In the genomic region with DNA sequence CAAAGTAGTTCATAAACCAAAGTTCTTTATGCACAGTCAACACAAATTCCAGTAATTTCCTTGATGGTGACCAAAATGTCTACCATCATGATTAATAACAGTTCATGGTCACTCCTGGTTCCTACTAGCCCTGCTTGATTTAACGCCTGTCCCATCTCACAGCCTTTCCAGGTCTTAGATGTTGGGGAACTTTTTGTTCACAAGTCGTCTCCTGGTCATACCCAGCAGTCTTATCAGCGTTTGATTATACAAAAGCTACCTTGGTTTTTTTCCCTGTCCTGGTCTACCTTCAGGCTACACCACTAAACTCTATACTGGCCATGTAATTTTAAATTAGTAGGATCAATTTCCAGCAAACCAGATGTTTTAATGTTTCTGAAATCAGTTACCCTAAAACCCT, we compare ENCODE assay signal across 8 mouse cellular contexts. TPM values are rescaled to one million over a fixed set of nuclear protein-coding genes. Genes with fewer than 3 reads are reported as not detected.
A peak's percentile ranks its signal among the peaks of the same experiment; 100 is the strongest.
DNase-seq lines count a peak whose midpoint lies in the region; ATAC-seq and TF ChIP-seq lines count a peak whose summit lies in the region.

No protein-coding gene starts in this region.

- no peaks in the 10 kb centered on the region for H3K9me3 ChIP-seq in heart, embryonic 11.5 days (replicated peaks; ENCODE audit: control insufficient read depth, low read length)
- no peaks in the 10 kb centered on the region for H3K9me3 ChIP-seq in ES-Bruce4 (replicated peaks; ENCODE audit: control insufficient read depth, insufficient read depth, low read length, poor library complexity, severe bottlenecking)
- no peaks in the 10 kb centered on the region for H3K9me3 ChIP-seq in forebrain, embryonic 16.5 days (ENCODE audit: control insufficient read depth, low read length)
- no peaks in the 10 kb centered on the region for H3K9me3 ChIP-seq in liver, embryonic 16.5 days (replicated peaks; ENCODE audit: control insufficient read depth, low read length)

- H3K4me3 ChIP-seq in heart, embryonic 11.5 days (ENCODE audit: low read depth, low read length) = peak overlapping the region; percentile 90
- no peak overlapping the region for H3K4me3 ChIP-seq in ES-Bruce4 (ENCODE audit: low read depth, low read length)
- peak overlapping the region; percentile 84 for H3K4me3 ChIP-seq in forebrain, embryonic 16.5 days (replicated peaks; ENCODE audit: low read length)
- H3K4me3 ChIP-seq in liver, embryonic 16.5 days (ENCODE audit: low read depth, low read length) = peak overlapping the region; percentile 92

- H3K27me3 ChIP-seq in heart, embryonic 11.5 days (ENCODE audit: control insufficient read depth, insufficient read depth, low read length) = no peaks in the 10 kb centered on the region
- H3K27me3 ChIP-seq in ES-Bruce4 (ENCODE audit: control insufficient read depth, insufficient read depth, low read length, poor library complexity, severe bottlenecking) = no peaks in the 10 kb centered on the region
- H3K27me3 ChIP-seq in forebrain, embryonic 16.5 days (replicated peaks; ENCODE audit: control insufficient read depth, insufficient read depth, low read length) = no peaks in the 10 kb centered on the region
- H3K27me3 ChIP-seq in liver, embryonic 16.5 days (ENCODE audit: control insufficient read depth, insufficient read depth, low read depth, low read length) = no peaks in the 10 kb centered on the region

- intact Hi-C loops in heart, postnatal 14 days (cut with DNase I) = no loop called here

- no peak for ATAC-seq in heart, embryonic 11.5 days (replicated peaks; ENCODE audit: insufficient number of reproducible peaks, low FRiP score, low TSS enrichment)
- ATAC-seq in forebrain, embryonic 16.5 days = no peak
- no peak for ATAC-seq in liver, embryonic 16.5 days (ENCODE audit: low read depth)

- H3K9ac ChIP-seq in heart, embryonic 11.5 days (ENCODE audit: low read depth, low read length) = 0 out of 2 replicates have a peak overlapping the region, but pooled peaks have one; percentile 7
- peak overlapping the region; percentile 32; the same call in 1 of the 2 replicates for H3K9ac ChIP-seq in ES-Bruce4 (ENCODE audit: low read depth, poor library complexity, severe bottlenecking)
- peak overlapping the region; percentile 100; the same call in 1 of the 2 replicates for H3K9ac ChIP-seq in forebrain, embryonic 16.5 days (replicated peaks; ENCODE audit: low read depth, low read length)
- peak overlapping the region; percentile 98; the same call in 1 of the 2 replicates for H3K9ac ChIP-seq in liver, embryonic 16.5 days (ENCODE audit: low read depth, low read length)

- peaks cover 16% of the 10 kb centered on the region for H3K4me1 ChIP-seq in heart, embryonic 11.5 days (ENCODE audit: control insufficient read depth, insufficient read depth, low read length)
- no peaks in the 10 kb centered on the region for H3K4me1 ChIP-seq in ES-Bruce4 (ENCODE audit: control insufficient read depth, insufficient read depth, low read length)
- H3K4me1 ChIP-seq in forebrain, embryonic 16.5 days (replicated peaks; ENCODE audit: control insufficient read depth, insufficient read depth, low read length) = peaks cover 25% of the 10 kb centered on the region
- H3K4me1 ChIP-seq in liver, embryonic 16.5 days (ENCODE audit: control insufficient read depth, low read depth, low read length) = peaks cover 22% of the 10 kb centered on the region

- DNase-seq in heart, postnatal 14 days = no peak
- DNase-seq in gastrocnemius, adult 8-10 months (ENCODE audit: low spot score in 2 of 2) = no peak
- no peak for DNase-seq in layer of hippocampus, adult 9-10 months (ENCODE audit: low spot score)
- DNase-seq in right cerebral cortex, adult 18-20 months = no peak

- TF ChIP-seq EP300 in ES-Bruce4 (IDR thresholded peaks at IDR 0.05; ENCODE audit: insufficient read depth, low read depth, low read length) = no peak

- peaks cover 5% of the 10 kb centered on the region for H3K36me3 ChIP-seq in heart, embryonic 11.5 days (ENCODE audit: control insufficient read depth, insufficient read depth, low read length)
- peaks cover 27% of the 10 kb centered on the region for H3K36me3 ChIP-seq in ES-Bruce4 (ENCODE audit: control insufficient read depth, insufficient read depth, low read length, poor library complexity, severe bottlenecking)
- H3K36me3 ChIP-seq in forebrain, embryonic 16.5 days (ENCODE audit: control insufficient read depth, insufficient read depth) = peaks cover 5% of the 10 kb centered on the region; the same call in 1 of the 2 replicates
- peaks cover 13% of the 10 kb centered on the region for H3K36me3 ChIP-seq in liver, embryonic 16.5 days (ENCODE audit: control insufficient read depth, insufficient read depth)

- 51% methylated on average over 3 of the region's 3 CpGs for WGBS in heart, embryonic 11.5 days (ENCODE audit: insufficient replicate concordance)
- 42% methylated on average over 3 of the region's 3 CpGs for WGBS in forebrain, embryonic 16.5 days
- 37% methylated on average over 3 of the region's 3 CpGs for WGBS in liver, embryonic 16.5 days (ENCODE audit: insufficient replicate concordance)

- peak overlapping the region; percentile 82 for H3K4me2 ChIP-seq in heart, embryonic 11.5 days
- peak overlapping the region; percentile 58 for H3K4me2 ChIP-seq in forebrain, embryonic 16.5 days (ENCODE audit: low read length)
- H3K4me2 ChIP-seq in liver, embryonic 16.5 days (ENCODE audit: low read depth, low read length) = peak overlapping the region; percentile 83

- H3K27ac ChIP-seq in heart, embryonic 11.5 days (ENCODE audit: low read depth, low read length) = no peak overlapping the region
- H3K27ac ChIP-seq in ES-Bruce4 (ENCODE audit: insufficient read depth, low read length) = no peak overlapping the region
- H3K27ac ChIP-seq in forebrain, embryonic 16.5 days (ENCODE audit: low read length) = no peak overlapping the region
- H3K27ac ChIP-seq in liver, embryonic 16.5 days (ENCODE audit: low read length) = no peak overlapping the region

- no peak for TF ChIP-seq CTCF in ES-Bruce4 (IDR thresholded peaks at IDR 0.05; ENCODE audit: low read depth, low read length)

- no peak for TF ChIP-seq POLR2A in ES-Bruce4 (IDR thresholded peaks at IDR 0.05; ENCODE audit: insufficient read depth, low read length)

RNA-seq across cellular contexts. Expression of gene Gtf2a1, which starts 3.2 kb away (rescaled TPM):
- polyA plus RNA-seq in heart, embryonic 11.5 days (2014; fragmentation: Nextera tagmentation; extraction: Ambion mirVana) = 26.4 and 32.0 TPM in 2 replicates
- total RNA-seq in heart, postnatal 14 days (2021) = 10 to 100 TPM; 21.5 to 23.8 TPM
- polyA plus RNA-seq in ES-Bruce4 (2011; ENCODE audit: insufficient read depth, insufficient read length, low read depth, missing spikeins) = 72.1 and 77.4 TPM in 2 replicates
- 77.2 and 85.5 TPM in 2 replicates for polyA plus RNA-seq in forebrain, embryonic 16.5 days (2015; fragmentation: Nextera tagmentation; extraction: Ambion mirVana)
- 17.3 and 19.2 TPM in 2 replicates for polyA plus RNA-seq in liver, embryonic 16.5 days (2015; fragmentation: Nextera tagmentation; extraction: Ambion mirVana)
- 10 to 100 TPM; 22.8 to 27.1 (median 25.5) TPM for total RNA-seq in gastrocnemius, adult 8-10 months (2022)

Comparison
In these comparisons a context has a peak if more than half of its experiments do, and no peak if none do; other contexts are left out.
1. H3K9ac ChIP-seq: peak in every context shown above with its lines; median percentile 100 in forebrain, embryonic 16.5 days; 98 in liver, embryonic 16.5 days; 32 in ES-Bruce4; 7 in heart, embryonic 11.5 days.